8 mouse cellular contexts compared by ENCODE assay signal in genomic region chr2:30647303-30647881, GRCm38 (mm10). TPM values are rescaled to one million over a fixed set of nuclear protein-coding genes. Genes with fewer than 3 reads are reported as not detected.
DNase-seq lines count a peak whose midpoint lies in the region; ATAC-seq and TF ChIP-seq lines count a peak whose summit lies in the region.

No protein-coding gene starts in this region.

- WGBS in limb, embryonic 12.5 days = 5% methylated on average over 11 of the region's 11 CpGs
- WGBS in olfactory bulb, adult 2 months = 12% methylated on average over 11 of the region's 11 CpGs

- TF ChIP-seq POLR2A in olfactory bulb, adult 2 months (IDR thresholded peaks at IDR 0.05; ENCODE audit: insufficient read depth, low read depth, low read length) = no peak; the same call in none of the 2 replicates

- DNase-seq in ES-CJ7 (ENCODE audit: low read depth, low spot score) = peak; percentile 34
- peak; percentile 47 to 69 for DNase-seq in adrenal gland, postnatal 36 days
- DNase-seq in frontal cortex, postnatal 36 days (ENCODE audit: low spot score in 2 of 2) = peak; percentile 83 to 91
- peak; percentile 53 for DNase-seq in kidney, adult 9 months
- no peak for DNase-seq in urinary bladder, adult 2 months (ENCODE audit: low spot score)
- DNase-seq in urinary bladder, postnatal 10 days (ENCODE audit: low spot score) = no peak

- peak overlapping the region; percentile 48 for H3K9ac ChIP-seq in limb, embryonic 12.5 days (replicated peaks)

- peaks cover 57% of the 10 kb centered on the region for H3K4me1 ChIP-seq in limb, embryonic 12.5 days (replicated peaks)
- H3K4me1 ChIP-seq in olfactory bulb, adult 2 months (ENCODE audit: control insufficient read depth, insufficient read depth, low read length) = peaks cover 71% of the 10 kb centered on the region

- no peak for TF ChIP-seq CTCF in olfactory bulb, adult 2 months (IDR thresholded peaks at IDR 0.05; ENCODE audit: insufficient read depth, low read depth, low read length)

- ATAC-seq in limb, embryonic 12.5 days (ENCODE audit: insufficient number of reproducible peaks, insufficient read depth, low FRiP score, low TSS enrichment, low read depth) = peak; percentile 65

- H3K27me3 ChIP-seq in limb, embryonic 12.5 days = no peaks in the 10 kb centered on the region

- peak overlapping the region; percentile 88 for H3K27ac ChIP-seq in limb, embryonic 12.5 days
- peak overlapping the region; percentile 91 for H3K27ac ChIP-seq in olfactory bulb, adult 2 months (ENCODE audit: insufficient read depth, low read depth, low read length)

- no peaks in the 10 kb centered on the region for H3K36me3 ChIP-seq in limb, embryonic 12.5 days

- no peak overlapping the region for H3K4me3 ChIP-seq in limb, embryonic 12.5 days (replicated peaks)
- H3K4me3 ChIP-seq in olfactory bulb, adult 2 months (ENCODE audit: insufficient read depth, low read depth, low read length) = no peak overlapping the region; the same call in 1 of the 2 replicates

- H3K9me3 ChIP-seq in limb, embryonic 12.5 days = no peaks in the 10 kb centered on the region

- peak overlapping the region; percentile 46 for H3K4me2 ChIP-seq in limb, embryonic 12.5 days

RNA-seq across cellular contexts. Expression of gene Cstad, which starts 52.6 kb away (rescaled TPM):
- 1 to 10 TPM in 1 of 2 experiments, under 1 TPM in 1; 0.40 to 2.1 TPM for total RNA-seq in adrenal gland, postnatal 36 days (2021)
- 0.63 and 1.7 TPM in 2 replicates for polyA plus RNA-seq in limb, embryonic 12.5 days (2016; fragmentation: Nextera tagmentation; extraction: Ambion mirVana)
- polyA plus RNA-seq in olfactory bulb, adult 2 months (2012; ENCODE audit: insufficient read depth, insufficient read length, low replicate concordance, missing spikeins) = not detected in 2 replicates
- polyA plus RNA-seq in urinary bladder, adult 2 months (2012; rRNA removed) = 5.8 and 6.3 TPM in 2 replicates

Comparison
In these comparisons a context has a peak if more than half of its experiments do, and no peak if none do; other contexts are left out.
1. DNase-seq: peak in ES-CJ7 (single experiment), adrenal gland, postnatal 36 days (2 of 2), frontal cortex, postnatal 36 days (2 of 2) and kidney, adult 9 months (single experiment); none in urinary bladder, adult 2 months (single experiment) and urinary bladder, postnatal 10 days (single experiment).